Mouse (Mus musculus): ENCODE results near the gene Folr1. TPM values are rescaled to one million over a fixed set of nuclear protein-coding genes. Genes with fewer than 3 reads are reported as not detected.

Folr1 gene
- polyA plus RNA-seq, 1 experiment from 2014 or later = 0.95 TPM

GRCm38 (mm10) chr7:101823758-101824630 is 46.6 kb downstream of the Folr1 start:
- peaks cover 31% of the 10 kb centered on the region for H3K4me1 ChIP-seq
- H3K27ac ChIP-seq = peak overlapping the region; percentile 30; the same call in 1 of the 2 replicates
- H3K4me2 ChIP-seq = no peak overlapping the region
- H3K9me3 ChIP-seq = no peaks in the 10 kb centered on the region
- peaks cover 27% of the 10 kb centered on the region for H3K27me3 ChIP-seq
- no peak for ATAC-seq (ENCODE audit: borderline replicate concordance, extremely low read depth, low FRiP score, low TSS enrichment)
- no peak overlapping the region for H3K9ac ChIP-seq
- peaks cover 54% of the 10 kb centered on the region for H3K36me3 ChIP-seq
- 79% methylated on average over 18 of the region's 18 CpGs for WGBS
- no peak overlapping the region for H3K4me3 ChIP-seq

- WGBS = 45% methylated on average over 32 of the region's 32 CpGs
- peak; percentile 8; the same call in 1 of the 2 replicates for ATAC-seq (ENCODE audit: borderline replicate concordance, extremely low read depth, low FRiP score, low TSS enrichment)
- peaks cover 36% of the 10 kb centered on the region for H3K27me3 ChIP-seq
These were observed 47.5 kb downstream of the Folr1 start for GRCm38 (mm10) chr7:101822836-101823757.

GRCm38 (mm10) chr7:101821571-101822501 is 48.8 kb downstream of the Folr1 start:
- peak; percentile 83 for ATAC-seq (ENCODE audit: borderline replicate concordance, extremely low read depth, low FRiP score, low TSS enrichment)
- peaks cover 49% of the 10 kb centered on the region for H3K27me3 ChIP-seq
- under 1% methylated on average over 67 of the region's 71 CpGs for WGBS
- H3K27ac ChIP-seq = peak overlapping the region; percentile 93
- peaks cover 40% of the 10 kb centered on the region for H3K4me1 ChIP-seq
- peak overlapping the region; percentile 47 for H3K9ac ChIP-seq
- H3K36me3 ChIP-seq = peaks cover 32% of the 10 kb centered on the region
- H3K4me3 ChIP-seq = peak overlapping the region; percentile 42
- H3K9me3 ChIP-seq = no peaks in the 10 kb centered on the region
- peak overlapping the region; percentile 88 for H3K4me2 ChIP-seq

More at GRCm38 (mm10) chr7:101822836-101823757, 47.5 kb downstream of the Folr1 start:
- Histone ChIP-seq H3K9me3 (no peaks in the 10 kb centered on the region), H3K9ac (no peak overlapping the region), H3K36me3 (peaks cover 45% of the 10 kb centered on the region), H3K4me1 (peaks cover 36% of the 10 kb centered on the region), H3K4me3 (no peak overlapping the region), H3K4me2 (peak overlapping the region; percentile 88; the same call in 1 of the 2 replicates), H3K27ac (peak overlapping the region; percentile 93)

- Histone ChIP-seq H3K4me3 (peak overlapping the region; percentile 42), H3K27me3 (peaks cover 56% of the 10 kb centered on the region), H3K4me2 (peak overlapping the region; percentile 88), H3K9me3 (no peaks in the 10 kb centered on the region), H3K4me1 (peaks cover 40% of the 10 kb centered on the region), H3K27ac (no peak overlapping the region), H3K36me3 (peaks cover 19% of the 10 kb centered on the region), H3K9ac (no peak overlapping the region)
- WGBS = 4% methylated on average over 35 of the region's 35 CpGs
- no peak for ATAC-seq (ENCODE audit: borderline replicate concordance, extremely low read depth, low FRiP score, low TSS enrichment)
These were observed 50.1 kb downstream of the Folr1 start for GRCm38 (mm10) chr7:101820295-101821030.

GRCm38 (mm10) chr7:101817861-101818401 is 52.7 kb downstream of the Folr1 start, which contains the start of gene Phox2a:
Phox2a (plus strand) TSS chr7:101818313.
- Histone ChIP-seq H3K4me3 (peak within 1 kb of the TSS; percentile 29), H3K27ac (no peak within 1 kb of the TSS), H3K4me1 (peaks cover 34% of the 10 kb centered on the region), H3K9ac (no peak within 1 kb of the TSS), H3K36me3 (no peaks in the 10 kb centered on the region), H3K27me3 (peaks cover 57% of the 10 kb centered on the region), H3K4me2 (peak within 1 kb of the TSS; percentile 50), H3K9me3 (no peaks in the 10 kb centered on the region)
- under 1% methylated on average over 45 of the region's 45 CpGs for WGBS
- no peak for ATAC-seq (ENCODE audit: borderline replicate concordance, extremely low read depth, low FRiP score, low TSS enrichment)

Small RNAs within 50 kb of the gene (microRNA-seq; reads per million reads assigned to microRNA genes)
- gene Gm22655 = not detected

Other genes with a start within 250 kb of the Folr1 start
- gene Clpb, start 207.2 kb downstream of the Folr1 start, polyA plus RNA-seq (2015; fragmentation: Nextera tagmentation; extraction: Ambion mirVana) = 60.0 and 64.9 TPM in 2 replicates
- 0.29 and 0.77 TPM in 2 replicates for gene Phox2a, start 52.5 kb downstream of the Folr1 start, polyA plus RNA-seq (2015; fragmentation: Nextera tagmentation; extraction: Ambion mirVana)
- 54.7 and 61.7 TPM in 2 replicates for gene Inppl1, start 32.6 kb downstream of the Folr1 start, polyA plus RNA-seq (2015; fragmentation: Nextera tagmentation; extraction: Ambion mirVana)
- 1.0 and 2.0 TPM in 2 replicates for gene Folr2, start 13.6 kb downstream of the Folr1 start, polyA plus RNA-seq (2015; fragmentation: Nextera tagmentation; extraction: Ambion mirVana)
- 80.4 and 84.6 TPM in 2 replicates for gene Anapc15, start 7.1 kb downstream of the Folr1 start, polyA plus RNA-seq (2015; fragmentation: Nextera tagmentation; extraction: Ambion mirVana)
- 165 and 170 TPM in 2 replicates for gene Lamtor1, start 35.1 kb upstream of the Folr1 start, polyA plus RNA-seq (2015; fragmentation: Nextera tagmentation; extraction: Ambion mirVana)
- gene Tomt, start 35.6 kb upstream of the Folr1 start, polyA plus RNA-seq (2015; fragmentation: Nextera tagmentation; extraction: Ambion mirVana) = 0.54 and 0.59 TPM in 2 replicates
- 11.8 and 13.5 TPM in 2 replicates for gene Lrrc51, start 63.1 kb upstream of the Folr1 start, polyA plus RNA-seq (2015; fragmentation: Nextera tagmentation; extraction: Ambion mirVana)
- gene Numa1, start 63.3 kb upstream of the Folr1 start, polyA plus RNA-seq (2015; fragmentation: Nextera tagmentation; extraction: Ambion mirVana) = 68.9 and 79.4 TPM in 2 replicates
- 2.2 and 2.3 TPM in 2 replicates for gene Il18bp, start 147.9 kb upstream of the Folr1 start, polyA plus RNA-seq (2015; fragmentation: Nextera tagmentation; extraction: Ambion mirVana)
- 25.3 and 26.0 TPM in 2 replicates for gene Rnf121, start 194.7 kb upstream of the Folr1 start, polyA plus RNA-seq (2015; fragmentation: Nextera tagmentation; extraction: Ambion mirVana)
- 32.3 and 34.4 TPM in 2 replicates for gene Xndc1, start 194.7 kb upstream of the Folr1 start, polyA plus RNA-seq (2015; fragmentation: Nextera tagmentation; extraction: Ambion mirVana)
- 0.89 and 1.2 TPM in 2 replicates for gene Xntrpc, start 194.9 kb upstream of the Folr1 start, polyA plus RNA-seq (2015; fragmentation: Nextera tagmentation; extraction: Ambion mirVana)
- gene Trpc2, start 212.3 kb upstream of the Folr1 start, polyA plus RNA-seq (2015; fragmentation: Nextera tagmentation; extraction: Ambion mirVana) = not detected in 2 replicates
- gene Art1, start 231.0 kb upstream of the Folr1 start, polyA plus RNA-seq (2015; fragmentation: Nextera tagmentation; extraction: Ambion mirVana) = 0.50 and 0.87 TPM in 2 replicates
- gene Art5, start 238.7 kb upstream of the Folr1 start, polyA plus RNA-seq (2015; fragmentation: Nextera tagmentation; extraction: Ambion mirVana) = 1.4 and 1.5 TPM in 2 replicates
- gene Chrna10, start 246.0 kb upstream of the Folr1 start, polyA plus RNA-seq (2015; fragmentation: Nextera tagmentation; extraction: Ambion mirVana) = 0.16 TPM in 1 of 2 replicates, not detected in the other